Mouse (Mus musculus) retina, postnatal 1 day (tissue): ENCODE measurements around the gene Ireb2.
A peak's percentile ranks its signal among the peaks of the same experiment; 100 is the strongest.
"Not testable (repeated sequence)": the region's sequence is repeated elsewhere in the genome, so short reads cannot be mapped to it uniquely, and the experiment has no call there.

Source experiments
- DNase-seq: peaks from one replicate; pipeline ENCODE4 v3.0.0-alpha.2; 2012

Ireb2 gene

GRCm38 (mm10) chr9:54863363-54864281, at the start of gene Ireb2:
Gene Ireb2 (plus strand): TSS chr9:54863789.
- DNase-seq = peak; percentile 98

GRCm38 (mm10) chr9:54816508-54817201, 46.9 kb upstream of the Ireb2 start:
- DNase-seq = peak; percentile 81

GRCm38 (mm10) chr9:54821442-54822100, 42.0 kb upstream of the Ireb2 start:
- peak; percentile 87 for DNase-seq

- DNase-seq = peak; percentile 53
These were observed 33.8 kb upstream of the Ireb2 start for GRCm38 (mm10) chr9:54829760-54830159.

- peak; percentile 63 for DNase-seq
These were observed 33.0 kb upstream of the Ireb2 start for GRCm38 (mm10) chr9:54830624-54831023.

GRCm38 (mm10) chr9:54833831-54834230, 29.8 kb upstream of the Ireb2 start:
- DNase-seq = no peak

- DNase-seq = not testable (repeated sequence)
These were observed 27.5 kb upstream of the Ireb2 start for GRCm38 (mm10) chr9:54835951-54836717.

GRCm38 (mm10) chr9:54837835-54838234, 25.8 kb upstream of the Ireb2 start:
- DNase-seq = no peak

GRCm38 (mm10) chr9:54840145-54840544, 23.4 kb upstream of the Ireb2 start:
- DNase-seq = no peak

- no peak for DNase-seq
These were observed 21.3 kb upstream of the Ireb2 start for GRCm38 (mm10) chr9:54842311-54842710.

- no peak for DNase-seq
These were observed 19.7 kb upstream of the Ireb2 start for GRCm38 (mm10) chr9:54843887-54844286.

GRCm38 (mm10) chr9:54844556-54845176, 18.9 kb upstream of the Ireb2 start:
- DNase-seq = no peak

- DNase-seq = no peak
These were observed 15.4 kb upstream of the Ireb2 start for GRCm38 (mm10) chr9:54848203-54848602.

GRCm38 (mm10) chr9:54853036-54853435, 10.6 kb upstream of the Ireb2 start:
- DNase-seq = not testable (repeated sequence)

GRCm38 (mm10) chr9:54853619-54854018, 10.0 kb upstream of the Ireb2 start:
- no peak for DNase-seq

GRCm38 (mm10) chr9:54855638-54856037, 8.0 kb upstream of the Ireb2 start:
- DNase-seq = no peak

- peak; percentile 23 for DNase-seq
These were observed 7.5 kb upstream of the Ireb2 start for GRCm38 (mm10) chr9:54856121-54856520.

GRCm38 (mm10) chr9:54857474-54857873, 6.1 kb upstream of the Ireb2 start:
- no peak for DNase-seq

- no peak for DNase-seq
These were observed 3.1 kb upstream of the Ireb2 start for GRCm38 (mm10) chr9:54860526-54860925.

- no peak for DNase-seq
These were observed 15.2 kb downstream of the Ireb2 start for GRCm38 (mm10) chr9:54878759-54879158.

GRCm38 (mm10) chr9:54892111-54892510, 28.5 kb downstream of the Ireb2 start:
- DNase-seq = no peak

GRCm38 (mm10) chr9:54897097-54897496, 33.5 kb downstream of the Ireb2 start:
- DNase-seq = no peak
